Mouse (Mus musculus) cerebellum, adult 2 months (tissue): ENCODE measurements around the gene Kctd17. TPM values are rescaled to one million over a fixed set of nuclear protein-coding genes. Genes with fewer than 3 reads are reported as not detected.

Source experiments
- DNase-seq, 2 experiments: peaks; one replicate each; pipeline ENCODE4 v3.0.0; 2021
- H3K27ac ChIP-seq: fragments of 200-500 bp; 2 replicates; pipeline ENCODE4 v1.5.1; 2012; ENCODE audit warnings: low read length, control low read depth, inconsistent platforms; ENCODE audit not compliant: insufficient read depth
- H3K27me3 ChIP-seq: fragments of 200-500 bp; 2 replicates; pipeline ENCODE4 v1.6.1; 2012; ENCODE audit warnings: inconsistent platforms, mild to moderate bottlenecking, low read length, moderate library complexity; ENCODE audit not compliant: control insufficient read depth, insufficient read depth
- H3K4me1 ChIP-seq: fragments of 200-500 bp; 2 replicates; pipeline ENCODE4 v1.6.1; 2011; ENCODE audit warnings: low read length; ENCODE audit not compliant: control insufficient read depth, insufficient read depth
- H3K4me3 ChIP-seq: fragments of 200-500 bp; replicated peaks from 2 replicates; pipeline ENCODE3; 2011; ENCODE audit warnings: mild to moderate bottlenecking, low read depth, low read length, control low read depth; ENCODE audit not compliant: insufficient read depth
- CTCF ChIP-seq: fragments of 200-500 bp; IDR thresholded peaks from 2 replicates; pipeline ENCODE4 v1.5.1; 2011; ENCODE audit warnings: low read depth, mild to moderate bottlenecking, control low read depth, low read length, moderate library complexity, borderline replicate concordance; ENCODE audit not compliant: insufficient read depth
- POLR2A ChIP-seq: fragments of 200-500 bp; IDR thresholded peaks from 2 replicates; pipeline ENCODE4 v1.6.1; 2011; ENCODE audit warnings: low read length, control low read depth, borderline replicate concordance; ENCODE audit not compliant: insufficient read depth
- WGBS: fragments of 180-500 bp; shearing (Covaris S2); methylation state at CpG from one replicate; pipeline ENCODE4 v1.1.7; 2018; 5-methylcytosine and 5-hydroxymethylcytosine counted together
- polyA plus RNA-seq: library from polyadenylated mRNA; depleted of rRNA; stranded (reverse); fragments of >200 nt; gene quantifications from 2 replicates; pipeline ENCODE4 v1.2.3, GENCODE M21; 2012

The Kctd17 gene
- polyA plus RNA-seq, 1 experiment = 316 TPM

DNA sequence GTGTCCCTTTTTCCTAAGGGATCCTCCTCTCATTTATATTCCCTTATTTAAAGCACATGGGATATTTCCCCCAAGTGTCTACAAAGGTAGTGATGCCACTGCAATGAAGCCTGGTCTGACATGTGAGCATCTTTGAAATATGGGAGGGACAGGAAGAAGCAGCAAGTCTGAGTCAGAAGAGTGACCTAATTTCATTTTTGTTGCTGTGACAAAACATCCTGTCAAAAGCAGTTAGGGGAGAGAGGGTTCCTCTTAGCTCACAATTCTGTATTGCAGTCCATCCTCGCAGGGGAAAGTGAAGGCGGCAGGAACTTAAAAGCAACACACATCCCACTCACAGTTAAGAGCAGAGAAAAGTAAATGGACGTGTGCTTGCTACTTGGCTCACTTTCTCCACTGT lies 37.5 kb upstream of the Kctd17 start:
- Histone ChIP-seq H3K4me1 (peaks cover 11% of the 10 kb centered on the region), H3K27me3 (no peaks in the 10 kb centered on the region), H3K4me3 (no peak overlapping the region), H3K27ac (no peak overlapping the region)
- DNase-seq = no peak
- no peak for TF ChIP-seq CTCF
- no peak for TF ChIP-seq POLR2A
- WGBS = 93% methylated on average over 3 of the region's 3 CpGs

DNA sequence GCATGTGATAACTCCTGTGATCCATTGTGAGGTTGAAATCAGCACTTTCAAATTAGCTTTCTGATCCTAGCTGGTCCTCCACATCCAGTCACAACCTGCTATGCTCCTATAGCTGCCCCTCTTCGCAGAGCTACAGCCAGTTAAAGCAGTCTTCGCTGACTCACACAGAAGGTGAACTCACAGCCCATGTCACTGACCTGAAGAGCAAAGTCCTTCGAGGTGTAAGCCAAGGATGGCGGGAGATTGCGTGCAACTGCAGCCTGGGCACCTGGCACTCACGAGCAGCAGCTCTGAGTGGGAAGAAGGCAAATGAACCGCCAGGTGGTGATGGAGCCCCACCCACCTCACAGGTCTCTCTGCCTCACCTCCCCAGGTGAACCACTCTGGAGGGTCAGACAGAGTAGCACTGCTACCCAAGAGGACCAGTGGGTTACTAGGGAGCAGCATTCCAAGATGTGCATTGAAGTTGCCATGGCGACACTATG lies 32.8 kb upstream of the Kctd17 start, which contains the start of gene Tex33:
TSS of gene Tex33 (minus strand) at position 435 of the 485 bp plus-strand sequence.
- no peak for DNase-seq
- H3K4me3 ChIP-seq = no peak within 1 kb of the TSS
- H3K4me1 ChIP-seq = peaks cover under 1% of the 10 kb centered on the region; the same call in 1 of the 2 replicates
- H3K27ac ChIP-seq = no peak within 1 kb of the TSS
- 91% methylated on average over 8 of the region's 8 CpGs for WGBS
- TF ChIP-seq CTCF = no peak
- TF ChIP-seq POLR2A = no peak
- no peaks in the 10 kb centered on the region for H3K27me3 ChIP-seq

DNA sequence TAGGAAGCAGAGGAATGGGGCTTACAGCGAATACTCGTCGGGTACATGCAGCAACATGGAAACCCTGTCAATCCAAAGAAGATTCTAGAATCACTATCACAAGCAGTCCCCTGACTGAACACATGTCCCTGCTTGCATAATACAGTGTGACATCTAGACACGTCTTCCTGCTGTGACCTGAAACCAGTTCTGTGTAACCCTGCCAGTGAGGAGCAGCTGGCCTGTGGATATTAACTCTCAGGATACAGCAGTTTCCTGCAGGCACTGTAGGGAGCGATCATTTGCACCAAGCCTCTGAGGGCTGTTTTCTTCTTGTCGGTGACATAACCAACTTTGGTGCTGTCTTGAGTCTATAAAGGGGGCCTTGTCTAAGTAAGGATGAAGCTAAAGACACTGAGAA lies 27.0 kb upstream of the Kctd17 start:
- Histone ChIP-seq H3K4me1 (peaks cover 3% of the 10 kb centered on the region; the same call in 1 of the 2 replicates), H3K27ac (no peak overlapping the region)
- TF ChIP-seq POLR2A = no peak
- TF ChIP-seq CTCF = no peak

DNA sequence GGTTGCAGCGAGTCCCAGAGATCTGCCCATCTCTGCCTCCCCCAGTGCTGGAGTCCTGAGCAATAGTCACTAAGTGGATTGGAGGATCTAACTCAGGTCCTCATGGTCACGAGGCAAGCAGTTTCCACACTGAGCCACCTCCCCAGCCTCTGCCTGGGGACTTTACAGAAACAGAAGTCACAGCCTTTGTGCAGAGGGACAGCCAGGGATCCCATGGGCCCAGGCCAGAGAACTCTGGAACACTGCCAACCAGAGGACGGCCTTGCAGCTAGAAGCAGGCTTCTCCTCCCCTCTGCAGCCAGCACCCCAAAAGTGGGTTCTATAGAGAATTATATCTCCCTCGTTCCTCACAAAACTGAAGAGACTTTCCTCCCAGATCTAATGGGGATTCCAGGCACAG lies 26.4 kb upstream of the Kctd17 start:
- peaks cover 3% of the 10 kb centered on the region; the same call in 1 of the 2 replicates for H3K4me1 ChIP-seq
- WGBS = 34% methylated on average over 4 of the region's 4 CpGs
- no peak overlapping the region; the same call in 1 of the 2 replicates for H3K27ac ChIP-seq
- H3K4me3 ChIP-seq = no peak overlapping the region
- H3K27me3 ChIP-seq = no peaks in the 10 kb centered on the region
- TF ChIP-seq POLR2A (no peak), CTCF (no peak)
- peak; percentile 62 to 69 for DNase-seq

More for the DNA sequence above, 27.0 kb upstream of the Kctd17 start:
- H3K4me3 ChIP-seq = no peak overlapping the region
- no peak for DNase-seq
- 53% methylated on average over 6 of the region's 6 CpGs for WGBS
- H3K27me3 ChIP-seq = no peaks in the 10 kb centered on the region

DNA sequence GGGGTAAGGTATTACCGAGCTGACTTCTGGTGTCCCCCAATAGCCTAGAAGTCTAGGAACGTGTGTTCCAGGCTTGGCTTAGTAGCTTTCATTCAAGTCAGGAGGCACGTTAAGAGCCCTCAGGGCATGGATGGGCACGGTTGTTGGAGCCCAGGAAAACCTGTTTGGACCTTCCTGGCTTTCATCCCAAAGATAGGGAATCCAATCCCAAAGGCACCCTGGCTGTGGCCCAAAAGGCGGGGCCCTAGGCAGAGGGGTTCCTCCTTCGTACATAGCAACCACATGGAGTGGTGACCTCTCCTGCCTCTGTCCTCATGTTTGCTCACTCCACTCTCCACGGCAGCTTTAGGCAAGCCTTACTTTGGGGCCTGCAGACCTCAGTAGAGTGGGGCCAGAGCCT lies 25.9 kb upstream of the Kctd17 start:
- no peak for DNase-seq
- H3K27me3 ChIP-seq = no peaks in the 10 kb centered on the region
- H3K27ac ChIP-seq = no peak overlapping the region; the same call in 1 of the 2 replicates
- H3K4me1 ChIP-seq = peaks cover 3% of the 10 kb centered on the region; the same call in 1 of the 2 replicates
- WGBS = 66% methylated on average over 7 of the region's 7 CpGs
- H3K4me3 ChIP-seq = no peak overlapping the region
- no peak for TF ChIP-seq CTCF

DNA sequence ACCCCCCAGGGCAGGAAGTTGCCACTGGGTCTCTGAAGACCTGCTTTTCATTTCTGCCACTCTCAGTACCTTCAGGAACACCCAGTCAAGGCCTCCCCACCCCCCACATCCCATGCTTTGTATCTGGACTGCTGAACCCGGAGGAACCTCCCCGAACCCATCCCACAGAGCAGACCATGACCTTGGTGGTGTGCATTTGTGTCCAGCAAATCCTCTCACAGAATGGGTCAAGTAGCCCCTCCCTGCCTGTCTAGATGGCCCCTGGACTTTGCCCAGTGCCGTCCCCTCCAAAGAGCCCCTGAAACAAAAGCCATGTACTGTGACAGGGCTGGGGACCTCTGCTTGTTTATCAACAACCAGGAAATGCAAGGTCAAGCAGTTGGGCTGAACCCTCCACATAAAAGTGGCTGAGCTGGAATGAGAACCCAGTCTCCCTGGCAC lies 25.0 kb upstream of the Kctd17 start:
- TF ChIP-seq CTCF (no peak), POLR2A (no peak)
- Histone ChIP-seq H3K4me3 (no peak overlapping the region), H3K27me3 (no peaks in the 10 kb centered on the region), H3K27ac (no peak overlapping the region), H3K4me1 (peaks cover 3% of the 10 kb centered on the region; the same call in 1 of the 2 replicates)
- DNase-seq = no peak
- 68% methylated on average over 3 of the region's 3 CpGs for WGBS

DNA sequence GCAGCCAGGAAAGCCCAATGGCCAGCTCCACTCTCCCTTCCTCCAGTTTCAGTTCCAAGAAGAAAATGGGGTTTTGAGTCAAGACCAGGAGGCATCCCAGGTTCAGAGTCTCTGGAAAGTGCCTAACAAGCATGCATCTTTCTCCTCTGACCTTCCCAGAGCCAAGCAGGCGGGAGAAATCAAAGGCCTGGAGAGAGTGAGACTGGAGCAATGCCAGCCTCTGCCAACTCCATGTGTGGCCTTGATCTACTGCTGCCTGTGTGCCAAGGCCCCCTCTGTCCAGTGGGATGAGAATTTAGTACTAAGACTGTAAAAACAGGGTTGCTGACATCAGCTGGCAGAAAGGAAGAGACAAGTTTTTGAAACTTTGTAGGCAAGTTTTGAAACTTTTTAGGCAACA lies 24.5 kb upstream of the Kctd17 start:
- Histone ChIP-seq H3K27ac (no peak overlapping the region), H3K4me3 (no peak overlapping the region), H3K4me1 (peaks cover 3% of the 10 kb centered on the region; the same call in 1 of the 2 replicates), H3K27me3 (no peaks in the 10 kb centered on the region)
- WGBS = 42% methylated on average over 1 of the region's 1 CpGs
- peak in 1 of 2 experiments; percentile 27 for DNase-seq
- no peak for TF ChIP-seq CTCF
- no peak for TF ChIP-seq POLR2A

DNA sequence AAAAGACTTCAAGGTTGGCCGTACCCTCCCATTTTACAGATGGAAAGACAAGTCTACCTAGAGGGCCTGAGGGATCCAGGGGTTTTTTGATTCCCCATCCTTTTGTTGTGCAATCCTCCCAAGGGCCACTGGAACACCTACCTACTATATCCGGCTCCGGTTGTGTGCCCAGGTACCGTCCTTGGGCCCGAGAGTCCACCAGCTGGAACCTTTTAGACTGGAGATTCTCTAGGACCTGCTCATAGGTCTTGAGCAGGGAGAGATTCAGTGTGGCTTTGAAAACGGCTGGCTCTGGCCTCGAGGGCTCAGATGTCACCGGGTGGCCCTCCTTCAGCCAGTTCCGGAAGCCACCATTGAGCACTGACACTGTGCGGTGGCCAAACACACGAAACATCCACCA lies 23.3 kb upstream of the Kctd17 start:
- 51% methylated on average over 11 of the region's 11 CpGs for WGBS
- H3K27ac ChIP-seq = no peak overlapping the region

More for the DNA sequence above, 23.3 kb upstream of the Kctd17 start:
- TF ChIP-seq CTCF (no peak), POLR2A (no peak)
- no peaks in the 10 kb centered on the region for H3K27me3 ChIP-seq
- H3K4me1 ChIP-seq = peaks cover 3% of the 10 kb centered on the region; the same call in 1 of the 2 replicates
- DNase-seq = no peak
- H3K4me3 ChIP-seq = peak overlapping the region; percentile 97
